Mouse (Mus musculus): ENCODE results near the gene Pde4d. TPM values are rescaled to one million over a fixed set of nuclear protein-coding genes. Genes with fewer than 3 reads are reported as not detected.

Gene Pde4d
- polyA plus RNA-seq, 1 experiment = 12.7 TPM

DNA sequence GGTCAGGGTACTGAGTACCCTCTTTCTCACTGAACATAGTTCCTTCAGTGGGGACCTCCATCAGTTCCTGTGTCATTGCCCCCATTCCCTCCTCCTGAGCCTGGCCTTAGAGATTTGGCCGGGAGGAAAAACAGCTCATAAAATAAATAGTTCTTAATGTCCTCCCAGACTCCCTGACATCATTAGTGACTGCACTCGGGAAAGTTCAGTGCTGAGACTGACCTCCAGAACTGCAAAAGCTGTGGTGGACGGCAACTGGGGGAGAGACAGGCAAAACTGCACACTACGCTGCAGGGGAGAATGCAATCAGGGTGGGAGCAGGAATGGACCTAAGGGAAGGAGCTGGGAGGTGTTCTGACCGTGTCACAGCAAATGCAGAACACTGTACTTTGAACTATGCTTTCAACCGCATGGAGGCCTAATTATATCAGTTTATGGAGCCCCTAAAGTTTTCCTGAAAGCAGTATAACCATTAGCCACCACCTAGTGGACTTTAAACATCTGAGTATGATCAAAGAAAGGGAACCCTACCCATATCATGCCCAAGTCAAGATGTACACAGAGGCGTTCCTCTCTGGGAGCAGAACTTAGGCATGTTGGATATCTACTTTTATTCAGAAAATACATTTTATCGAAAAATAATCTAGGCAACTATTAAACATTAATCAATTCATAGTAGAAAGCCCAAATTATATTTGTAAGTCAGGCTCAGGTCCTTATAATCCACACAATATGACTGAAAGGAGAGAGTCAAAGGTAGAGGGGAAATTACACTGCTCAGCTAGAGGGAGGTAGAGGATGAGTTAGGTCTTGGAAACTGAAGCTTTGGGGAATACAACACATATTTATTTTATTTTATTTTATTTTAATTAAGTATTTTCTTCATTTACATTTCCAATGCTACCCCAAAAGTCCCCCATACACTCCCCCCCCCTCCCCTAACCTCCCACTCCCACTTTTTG, 618.8 kb downstream of the Pde4d start:
- TF ChIP-seq GATA1 (IDR thresholded peaks at IDR 0.05; ENCODE audit: low read length) = no peak

DNA sequence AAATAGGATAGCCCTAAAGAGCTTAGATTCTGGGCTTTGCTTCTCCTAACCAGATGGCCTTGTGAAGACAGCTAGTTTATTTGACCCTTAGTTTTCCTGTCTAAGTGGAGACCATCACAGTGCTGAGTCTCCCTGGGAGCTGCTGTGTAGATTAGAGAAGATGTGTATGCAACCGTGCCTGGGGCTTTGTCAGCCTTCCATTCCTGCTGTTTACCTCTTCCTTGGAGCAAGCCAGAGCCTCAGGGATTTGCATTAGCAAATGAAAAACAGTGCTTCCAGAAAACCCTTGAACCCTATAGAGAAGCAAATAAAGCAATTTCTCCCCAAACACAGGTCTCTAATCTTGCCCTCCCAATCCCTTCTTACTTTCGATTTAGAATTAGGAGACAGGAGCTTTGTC, 623.6 kb downstream of the Pde4d start:
- no peak for TF ChIP-seq GATA1 (IDR thresholded peaks at IDR 0.05; ENCODE audit: low read length)

- no peak for TF ChIP-seq GATA1 (IDR thresholded peaks at IDR 0.05; ENCODE audit: low read length)
Observed at GRCm38 (mm10) chr13:109074078-109074477, 624.3 kb downstream of the Pde4d start.

GRCm38 (mm10) chr13:109092654-109093053, 642.9 kb downstream of the Pde4d start:
- no peak for TF ChIP-seq GATA1 (IDR thresholded peaks at IDR 0.05; ENCODE audit: low read length)

GRCm38 (mm10) chr13:109096654-109097053, 646.9 kb downstream of the Pde4d start:
- no peak for TF ChIP-seq GATA1 (IDR thresholded peaks at IDR 0.05; ENCODE audit: low read length)

DNA sequence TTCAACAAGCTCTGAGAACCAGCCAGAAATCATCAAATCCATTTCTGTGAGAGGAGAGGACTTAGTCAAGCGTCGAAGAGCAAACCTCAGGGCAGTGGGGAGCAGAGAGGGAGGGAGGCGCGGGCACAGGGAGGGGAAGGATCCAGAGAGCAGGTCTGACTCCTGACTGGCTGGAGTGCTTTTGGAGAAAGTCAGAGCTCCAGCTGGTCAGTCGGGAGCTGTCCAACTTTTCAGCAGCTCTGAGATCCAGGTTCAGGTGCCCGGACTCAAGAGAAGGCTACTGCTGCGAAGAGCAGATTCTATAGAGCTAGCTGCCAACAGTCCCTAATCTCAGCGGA, 666.2 kb downstream of the Pde4d start:
- no peak for TF ChIP-seq GATA1 (IDR thresholded peaks at IDR 0.05; ENCODE audit: low read length)

DNA sequence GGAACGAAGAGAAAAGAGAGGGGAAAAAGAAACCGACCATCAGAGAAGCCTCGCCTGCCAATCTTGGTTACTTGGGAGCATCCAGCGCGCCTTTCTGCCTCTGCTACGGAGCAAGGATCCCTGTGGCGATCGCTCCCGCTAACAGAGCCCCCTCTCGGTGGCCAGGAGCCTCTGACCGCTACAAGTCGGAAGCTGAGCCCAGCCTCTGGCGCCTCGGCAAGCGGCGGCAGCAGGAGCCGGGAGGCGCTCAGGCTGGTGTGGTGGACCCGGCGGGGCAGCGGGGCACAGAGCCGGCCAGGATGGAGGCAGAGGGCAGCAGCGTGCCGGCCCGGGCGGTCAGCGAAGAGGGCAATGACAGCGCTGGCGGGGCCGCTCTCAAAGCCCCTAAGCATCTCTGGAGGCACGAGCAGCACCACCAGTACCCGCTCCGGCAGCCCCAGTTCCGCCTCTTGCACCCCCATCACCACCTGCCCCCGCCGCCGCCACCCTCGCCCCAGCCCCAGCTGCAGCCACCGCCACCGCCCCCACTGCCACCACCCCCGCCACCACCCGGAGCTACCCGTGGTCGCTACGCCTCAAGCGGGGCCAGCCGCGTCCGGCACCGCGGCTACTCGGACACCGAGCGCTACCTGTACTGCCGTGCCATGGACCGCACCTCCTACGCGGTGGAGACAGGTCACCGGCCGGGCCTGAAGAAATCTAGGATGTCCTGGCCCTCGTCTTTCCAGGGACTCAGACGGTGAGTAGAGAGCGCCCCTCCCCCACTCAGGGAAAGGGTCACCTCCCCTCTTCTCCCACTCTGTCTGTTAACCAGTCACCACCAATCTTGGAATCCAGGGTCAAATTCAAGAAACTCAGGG, 666.8 kb downstream of the Pde4d start:
- TF ChIP-seq GATA1 (IDR thresholded peaks at IDR 0.05; ENCODE audit: low read length) = no peak

GRCm38 (mm10) chr13:109117210-109117791, 667.6 kb downstream of the Pde4d start:
- TF ChIP-seq GATA1 (IDR thresholded peaks at IDR 0.05; ENCODE audit: low read length) = no peak

DNA sequence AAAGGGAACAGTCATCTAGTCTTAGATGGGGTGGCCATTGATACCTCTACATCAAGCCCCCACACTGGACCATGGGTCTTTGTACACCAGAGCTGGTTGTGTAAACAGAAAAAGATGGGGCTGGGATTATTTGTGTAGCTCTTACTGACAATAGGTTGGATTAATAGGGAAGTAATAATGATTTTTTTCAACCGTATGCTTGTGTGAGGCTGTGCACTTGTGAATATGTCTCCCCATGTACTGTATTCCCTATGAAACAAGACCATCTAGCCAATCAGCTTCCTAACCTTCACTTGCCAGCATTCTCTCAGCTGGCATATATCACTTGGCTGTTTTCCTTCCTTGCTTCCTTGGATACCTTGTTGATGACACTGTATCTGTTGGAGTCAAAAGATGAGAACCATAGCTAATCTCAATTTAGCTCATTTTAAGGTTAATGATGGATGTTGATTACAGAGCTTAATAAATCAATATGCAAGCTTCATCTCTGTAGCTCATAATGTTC, 668.6 kb downstream of the Pde4d start:
- no peak for TF ChIP-seq GATA1 (IDR thresholded peaks at IDR 0.05; ENCODE audit: low read length)

- no peak for TF ChIP-seq GATA1 (IDR thresholded peaks at IDR 0.05; ENCODE audit: low read length)
Observed at GRCm38 (mm10) chr13:109121867-109122266, 672.1 kb downstream of the Pde4d start.

DNA sequence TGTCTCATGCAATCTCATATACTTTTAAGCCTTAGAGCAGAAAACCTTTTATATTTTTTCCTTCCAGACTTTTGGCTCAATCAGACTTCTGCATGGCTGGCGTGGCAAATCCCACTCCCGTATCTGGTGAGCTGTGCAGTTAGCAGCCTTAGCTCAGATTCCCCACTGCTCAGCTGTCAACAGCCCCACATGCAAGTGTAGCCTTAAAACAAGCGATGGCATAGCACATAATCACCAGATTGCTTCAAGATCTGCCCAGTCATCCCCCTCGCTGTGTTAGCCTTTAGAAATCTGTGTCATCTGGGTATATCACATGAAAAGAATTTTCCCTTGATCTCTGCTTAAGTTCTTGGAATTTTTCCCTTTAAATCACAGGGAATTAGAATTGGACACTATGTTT, 686.7 kb downstream of the Pde4d start:
- no peak for TF ChIP-seq GATA1 (IDR thresholded peaks at IDR 0.05; ENCODE audit: low read length)

DNA sequence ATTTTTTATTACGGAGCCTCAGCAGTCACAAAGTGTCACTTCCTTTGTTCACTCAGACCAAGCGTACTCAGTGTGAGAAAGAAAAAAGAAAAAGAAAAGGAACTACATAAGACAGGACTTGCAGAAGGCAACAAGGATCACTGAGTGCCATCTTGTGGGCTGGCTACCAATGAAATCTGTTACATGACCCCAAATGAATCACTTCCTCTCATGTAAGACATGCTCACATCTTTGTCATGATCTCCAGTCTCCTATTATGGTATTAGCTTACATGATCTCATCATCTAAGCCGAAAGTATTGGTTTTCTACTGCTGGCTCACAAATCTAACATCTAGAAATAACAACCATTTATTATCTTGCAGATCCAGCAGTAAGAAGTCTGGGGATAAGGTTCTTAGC, 709.0 kb downstream of the Pde4d start:
- TF ChIP-seq GATA1 (IDR thresholded peaks at IDR 0.05; ENCODE audit: low read length) = no peak

- TF ChIP-seq GATA1 (IDR thresholded peaks at IDR 0.05; ENCODE audit: low read length) = no peak
Observed at GRCm38 (mm10) chr13:109168556-109169334, 719.0 kb downstream of the Pde4d start.

- TF ChIP-seq GATA1 (IDR thresholded peaks at IDR 0.05; ENCODE audit: low read length) = no peak
Observed at GRCm38 (mm10) chr13:109169335-109169606, 719.5 kb downstream of the Pde4d start.

- TF ChIP-seq GATA1 (IDR thresholded peaks at IDR 0.05; ENCODE audit: low read length) = no peak
Observed at GRCm38 (mm10) chr13:109171688-109172087, 721.9 kb downstream of the Pde4d start.
